Mouse (Mus musculus) midbrain, embryonic 11.5 days (tissue): ENCODE measurements around the gene Mapk12. TPM values are rescaled to one million over a fixed set of nuclear protein-coding genes. Genes with fewer than 3 reads are reported as not detected.

Source experiments
- ATAC-seq: fragments of 200-750 bp; cut with Nextera tagmentation; 2 replicates; pipeline ENCODE4 v1.8.0; 2017; ENCODE audit warnings: moderate TSS enrichment, moderate library complexity; ENCODE audit not compliant: low FRiP score
- DNase-seq: peaks from one replicate; pipeline ENCODE4 v3.0.0; 2015; ENCODE audit warnings: low spot score; ENCODE audit errors: missing footprints
- H3K27ac ChIP-seq: fragments of 300-500 bp; sonication (generic); 2 replicates; pipeline ENCODE4 v1.5.1; 2014; ENCODE audit warnings: low read depth, low read length
- H3K27me3 ChIP-seq: fragments of 300-500 bp; sonication (generic); 2 replicates; pipeline ENCODE4 v1.6.1; 2014; ENCODE audit warnings: mild to moderate bottlenecking, low read length, moderate library complexity, mixed read lengths; ENCODE audit not compliant: control insufficient read depth, insufficient read depth
- H3K36me3 ChIP-seq: fragments of 300-500 bp; sonication (generic); 2 replicates; pipeline ENCODE4 v1.6.1; 2014; ENCODE audit warnings: mild to moderate bottlenecking, low read length, moderate library complexity, mixed read lengths; ENCODE audit not compliant: control insufficient read depth, insufficient read depth
- H3K4me1 ChIP-seq: fragments of 300-500 bp; sonication (generic); 2 replicates; pipeline ENCODE4 v1.6.1; 2014; ENCODE audit warnings: low read length; ENCODE audit not compliant: control insufficient read depth, insufficient read depth
- H3K4me2 ChIP-seq: fragments of 300-500 bp; sonication (generic); 2 replicates; pipeline ENCODE4 v1.6.1; 2014; ENCODE audit warnings: mild to moderate bottlenecking, moderate library complexity
- H3K4me3 ChIP-seq: fragments of 300-500 bp; sonication (generic); 2 replicates; pipeline ENCODE4 v1.5.1; 2014; ENCODE audit warnings: low read depth, low read length
- H3K9ac ChIP-seq: fragments of 300-500 bp; sonication (generic); 2 replicates; pipeline ENCODE4 v1.6.1; 2014; ENCODE audit warnings: low read length
- H3K9me3 ChIP-seq: fragments of 300-500 bp; sonication (generic); 2 replicates; pipeline ENCODE4 v1.6.1; 2016; ENCODE audit warnings: low read length; ENCODE audit not compliant: control insufficient read depth
- WGBS: fragments of 180-500 bp; shearing (Covaris S2); extraction: QIAGEN DNeasy Blood & Tissue Kit; methylation state at CpG from one replicate; pipeline ENCODE4 v1.1.7; 2014; 5-methylcytosine and 5-hydroxymethylcytosine counted together
- polyA plus RNA-seq: library from polyadenylated mRNA; unstranded; fragments of >200 nt; fragmentation: Nextera tagmentation; extraction: Ambion mirVana; gene quantifications from 2 replicates; pipeline ENCODE4 v1.2.1, GENCODE M21; 2014

Gene Mapk12
- polyA plus RNA-seq, 1 experiment from 2014 or later, result 27.0 TPM

- 45% methylated on average over 5 of the region's 5 CpGs for WGBS
- no peaks in the 10 kb centered on the region for H3K9me3 ChIP-seq
- H3K4me1 ChIP-seq, result no peaks in the 10 kb centered on the region
- peaks cover 51% of the 10 kb centered on the region for H3K36me3 ChIP-seq
- no peak for ATAC-seq
- no peak overlapping the region for H3K9ac ChIP-seq
- no peaks in the 10 kb centered on the region for H3K27me3 ChIP-seq
- no peak overlapping the region for H3K4me3 ChIP-seq
- H3K27ac ChIP-seq, result no peak overlapping the region
- DNase-seq, result no peak
- H3K4me2 ChIP-seq, result no peak overlapping the region
Observed at GRCm38 (mm10) chr15:89102646-89103045, 37.9 kb downstream of the Mapk12 start.

DNA sequence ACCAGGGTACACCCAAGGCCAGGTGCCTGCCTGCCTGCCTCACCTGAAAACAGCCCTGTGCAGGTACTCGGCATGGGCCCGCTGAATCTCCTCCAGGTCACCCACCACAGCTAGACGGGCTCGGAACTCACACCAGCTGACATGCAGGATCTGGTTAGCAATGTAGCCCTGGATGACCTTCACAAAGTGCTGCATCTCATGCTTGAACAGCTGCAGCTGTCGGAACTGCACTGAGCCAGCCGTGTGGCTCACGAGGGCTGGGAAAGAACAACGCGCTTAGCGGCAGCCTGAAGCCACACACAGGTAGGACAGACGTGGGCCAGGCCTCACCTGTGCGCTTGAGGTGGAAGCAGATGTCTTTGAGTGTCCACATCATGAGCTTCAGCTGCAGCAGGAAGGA, 39.7 kb downstream of the Mapk12 start:
- Histone ChIP-seq H3K9me3 (no peaks in the 10 kb centered on the region), H3K27ac (no peak overlapping the region), H3K27me3 (no peaks in the 10 kb centered on the region), H3K4me1 (no peaks in the 10 kb centered on the region), H3K4me3 (no peak overlapping the region), H3K36me3 (peaks cover 57% of the 10 kb centered on the region), H3K9ac (no peak overlapping the region), H3K4me2 (no peak overlapping the region)
- ATAC-seq (no peak), DNase-seq (no peak)
- 94% methylated on average over 12 of the region's 12 CpGs for WGBS

DNA sequence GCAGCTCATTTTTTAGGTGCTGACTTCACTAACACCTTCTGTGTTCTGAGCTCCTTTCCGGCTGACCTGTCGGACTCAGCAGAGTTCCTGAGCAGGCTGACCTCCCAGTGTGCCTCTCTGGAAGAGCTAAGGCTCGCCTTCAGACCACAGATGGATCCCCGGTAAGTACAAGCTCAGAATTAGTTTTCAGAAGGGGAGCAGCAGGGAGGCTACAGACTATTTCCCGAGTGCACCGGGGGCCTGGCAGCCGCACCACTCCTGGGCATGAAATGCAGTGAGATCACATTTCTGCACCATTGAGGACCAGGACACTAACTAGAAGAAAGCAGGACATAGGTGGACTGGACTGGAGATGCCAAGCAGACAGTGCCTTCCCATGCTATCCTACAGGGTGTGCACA, 41.9 kb downstream of the Mapk12 start:
- Histone ChIP-seq H3K36me3 (peaks cover 55% of the 10 kb centered on the region), H3K27me3 (no peaks in the 10 kb centered on the region), H3K4me3 (no peak overlapping the region), H3K9me3 (no peaks in the 10 kb centered on the region), H3K4me2 (no peak overlapping the region), H3K4me1 (no peaks in the 10 kb centered on the region), H3K27ac (no peak overlapping the region), H3K9ac (no peak overlapping the region)
- WGBS, result 89% methylated on average over 7 of the region's 7 CpGs
- no peak for DNase-seq
- ATAC-seq, result no peak

DNA sequence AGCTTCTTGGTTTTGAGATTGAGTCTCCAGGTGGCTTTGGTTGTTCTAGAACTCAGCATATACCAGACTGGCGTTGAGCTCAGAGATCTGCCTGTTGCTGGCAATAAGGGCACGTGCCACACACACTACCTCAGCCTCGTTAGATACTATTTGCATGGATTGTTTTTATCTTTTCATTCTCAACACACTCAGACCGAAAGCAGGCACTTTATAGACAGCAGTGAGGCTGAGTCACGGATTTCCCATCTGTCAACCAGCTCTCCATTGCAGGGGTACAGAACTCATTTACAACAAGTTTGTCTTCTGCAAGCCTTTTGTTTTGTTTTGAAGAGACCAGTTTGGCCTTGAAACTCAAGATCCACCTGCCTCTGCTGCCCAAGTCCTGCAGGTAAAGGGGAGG, 43.1 kb downstream of the Mapk12 start:
- ATAC-seq, result no peak
- Histone ChIP-seq H3K36me3 (peaks cover 57% of the 10 kb centered on the region), H3K27me3 (no peaks in the 10 kb centered on the region), H3K27ac (no peak overlapping the region), H3K4me3 (no peak overlapping the region), H3K9me3 (no peaks in the 10 kb centered on the region), H3K4me2 (no peak overlapping the region), H3K4me1 (no peaks in the 10 kb centered on the region), H3K9ac (no peak overlapping the region)
- WGBS, result 91% methylated on average over 5 of the region's 5 CpGs
- DNase-seq, result no peak

DNA sequence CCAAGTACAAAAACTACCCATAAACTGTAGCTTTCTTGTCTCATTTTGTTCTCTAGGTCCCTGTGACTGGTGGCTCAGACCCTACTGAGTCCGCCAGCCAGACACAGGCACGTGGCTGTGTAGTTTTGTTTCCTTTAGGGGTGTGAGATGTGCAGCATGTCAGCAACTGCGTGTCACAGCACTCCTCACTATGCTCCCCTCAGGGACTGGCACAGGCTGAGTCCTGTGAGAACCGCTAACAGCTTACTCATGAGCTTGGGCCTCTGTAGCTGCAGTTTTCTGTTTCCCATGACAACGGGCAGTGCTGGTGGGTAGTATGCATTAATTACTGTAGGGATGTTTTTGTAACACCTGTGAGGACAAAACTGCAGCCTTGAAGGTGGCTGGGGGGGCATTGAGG, 48.3 kb downstream of the Mapk12 start:
- no peak overlapping the region for H3K4me3 ChIP-seq
- H3K9me3 ChIP-seq, result no peaks in the 10 kb centered on the region
- H3K9ac ChIP-seq, result no peak overlapping the region
- ATAC-seq (no peak), DNase-seq (no peak)
- peaks cover 10% of the 10 kb centered on the region for H3K4me1 ChIP-seq
- 87% methylated on average over 5 of the region's 5 CpGs for WGBS
- H3K4me2 ChIP-seq, result no peak overlapping the region
- peaks cover 21% of the 10 kb centered on the region for H3K36me3 ChIP-seq
- H3K27ac ChIP-seq, result no peak overlapping the region
- no peaks in the 10 kb centered on the region for H3K27me3 ChIP-seq

DNA sequence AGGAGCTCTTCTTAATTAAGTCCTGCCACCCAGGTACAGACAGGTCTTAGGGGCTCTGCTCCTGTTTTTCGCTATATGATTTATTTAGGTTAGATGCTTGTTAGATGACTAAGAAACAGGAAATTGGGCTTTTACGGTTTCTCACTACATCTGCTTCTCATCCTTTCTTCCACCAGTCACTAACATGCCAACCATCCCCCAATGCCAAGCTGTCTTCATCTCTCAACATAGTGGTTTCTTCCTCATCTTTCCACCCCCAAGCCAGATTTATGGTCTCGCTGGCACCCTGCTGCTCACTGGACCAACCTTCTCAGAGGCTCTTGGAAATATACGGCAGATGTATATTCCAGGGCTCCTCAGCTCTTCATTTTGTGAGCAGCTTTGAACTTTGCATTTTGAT, 49.8 kb downstream of the Mapk12 start:
- Histone ChIP-seq H3K9ac (no peak overlapping the region), H3K27ac (no peak overlapping the region), H3K4me2 (no peak overlapping the region), H3K4me1 (peaks cover 10% of the 10 kb centered on the region), H3K36me3 (peaks cover 17% of the 10 kb centered on the region), H3K27me3 (no peaks in the 10 kb centered on the region), H3K9me3 (no peaks in the 10 kb centered on the region), H3K4me3 (no peak overlapping the region)
- no peak for DNase-seq
- 88% methylated on average over 4 of the region's 4 CpGs for WGBS
- no peak for ATAC-seq

DNA sequence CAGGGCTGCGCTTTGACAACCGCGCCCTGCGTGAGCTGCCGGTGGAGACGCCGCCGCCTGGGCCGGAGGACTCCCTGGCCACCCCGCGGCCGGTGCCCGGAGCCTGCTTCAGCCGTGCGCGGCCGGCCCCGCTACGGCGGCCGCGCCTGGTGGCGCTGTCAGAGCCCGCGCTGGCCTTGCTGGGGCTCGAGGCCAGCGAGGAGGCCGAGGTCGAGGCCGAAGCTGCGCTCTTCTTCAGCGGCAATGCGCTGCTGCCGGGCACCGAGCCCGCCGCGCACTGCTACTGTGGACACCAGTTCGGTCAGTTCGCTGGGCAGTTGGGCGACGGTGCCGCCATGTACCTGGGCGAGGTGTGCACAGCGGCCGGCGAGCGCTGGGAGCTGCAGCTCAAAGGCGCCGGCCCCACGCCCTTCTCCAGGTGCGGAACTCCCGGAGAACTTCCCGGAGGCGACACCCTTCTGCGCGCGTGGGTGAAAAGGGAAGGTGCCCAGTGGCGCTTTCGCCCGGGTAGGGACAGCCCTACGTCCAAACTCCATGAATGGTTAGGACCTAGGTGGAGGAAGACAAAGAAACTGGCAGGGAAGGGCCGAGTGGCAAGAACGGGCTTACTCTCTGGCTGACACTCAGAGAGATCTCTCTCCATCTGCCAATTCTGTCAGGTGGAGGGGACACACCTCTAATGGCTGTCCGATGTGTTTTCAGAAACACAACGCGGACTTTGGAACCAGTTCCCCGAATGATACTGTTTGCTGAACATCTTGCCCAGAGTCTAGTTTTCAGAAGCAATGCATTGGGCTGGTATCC, 51.1 kb downstream of the Mapk12 start:
- Histone ChIP-seq H3K27me3 (no peaks in the 10 kb centered on the region), H3K4me3 (peak overlapping the region; percentile 97), H3K9me3 (no peaks in the 10 kb centered on the region), H3K4me2 (peak overlapping the region; percentile 100), H3K27ac (peak overlapping the region; percentile 40; the same call in 1 of the 2 replicates), H3K9ac (peak overlapping the region; percentile 92), H3K4me1 (peaks cover 10% of the 10 kb centered on the region), H3K36me3 (peaks cover 17% of the 10 kb centered on the region)
- ATAC-seq (peak; percentile 69), DNase-seq (no peak)
- WGBS, result 3% methylated on average over 68 of the region's 68 CpGs

DNA sequence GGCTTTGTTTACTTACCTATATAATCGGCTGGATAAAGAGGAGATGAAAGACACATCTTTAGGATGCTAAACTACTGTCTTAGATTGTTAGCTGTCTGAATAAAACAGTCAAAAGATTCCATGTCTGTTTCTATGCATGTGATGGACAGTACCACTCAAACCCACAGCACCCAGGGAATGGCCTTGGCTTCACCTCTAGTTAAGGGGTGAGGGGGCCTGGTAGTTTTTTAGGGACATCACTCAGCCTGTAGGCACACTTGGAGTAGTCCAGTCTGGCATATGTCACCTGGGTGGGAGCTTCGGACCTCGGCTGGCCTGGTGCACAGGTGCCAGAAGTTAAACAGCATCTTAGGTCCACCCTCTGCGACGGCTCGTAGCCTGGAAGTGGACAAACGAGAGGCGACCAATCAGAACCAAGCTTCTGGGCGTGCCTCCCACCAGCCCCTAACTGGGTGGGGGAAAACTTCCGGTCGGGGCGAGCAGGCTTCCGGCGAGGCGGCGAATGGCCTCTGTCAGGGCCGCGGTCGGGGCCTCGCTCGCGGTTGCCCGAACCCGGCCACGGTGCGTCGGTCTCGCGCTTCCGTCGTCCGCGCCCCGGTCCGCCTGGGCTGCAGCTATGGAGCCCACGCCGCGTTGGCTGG, 51.8 kb downstream of the Mapk12 start, which contains the start of gene Selenoo:
Gene Selenoo, plus strand, starts transcription at position 478 of the 641 bp plus-strand sequence.
- H3K36me3 ChIP-seq, result peaks cover 17% of the 10 kb centered on the region
- no peaks in the 10 kb centered on the region for H3K27me3 ChIP-seq
- H3K27ac ChIP-seq, result peak within 1 kb of the TSS; percentile 40; the same call in 1 of the 2 replicates
- peak within 1 kb of the TSS; percentile 97 for H3K4me3 ChIP-seq
- DNase-seq (peak; percentile 98), ATAC-seq (peak; percentile 96)
- H3K4me2 ChIP-seq, result peak within 1 kb of the TSS; percentile 100
- H3K9ac ChIP-seq, result peak within 1 kb of the TSS; percentile 92
- no peaks in the 10 kb centered on the region for H3K9me3 ChIP-seq
- H3K4me1 ChIP-seq, result peaks cover 10% of the 10 kb centered on the region
- 2% methylated on average over 38 of the region's 38 CpGs for WGBS

DNA sequence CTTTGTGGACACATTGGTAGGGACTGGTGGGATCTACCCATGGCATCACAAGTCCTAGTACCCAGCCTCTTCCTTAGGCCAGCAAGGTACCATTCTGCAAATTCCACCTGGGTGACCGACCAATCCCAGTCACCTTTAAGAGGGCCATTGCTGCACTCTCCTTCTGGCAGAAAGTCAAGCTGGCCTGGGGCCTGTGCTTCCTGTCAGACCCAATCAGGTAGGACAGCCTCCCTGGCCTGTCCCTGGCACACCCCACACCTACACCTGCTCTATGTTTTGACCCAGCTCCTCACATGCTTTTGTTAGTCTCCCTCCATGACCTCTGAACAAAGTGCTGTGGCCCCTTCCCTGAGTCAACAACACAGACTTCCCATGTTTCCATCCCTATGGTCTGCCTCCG, 55.7 kb downstream of the Mapk12 start:
- H3K27ac ChIP-seq, result no peak overlapping the region
- H3K4me3 ChIP-seq, result no peak overlapping the region
- H3K4me2 ChIP-seq, result no peak overlapping the region
- H3K27me3 ChIP-seq, result no peaks in the 10 kb centered on the region
- peaks cover 7% of the 10 kb centered on the region for H3K4me1 ChIP-seq
- H3K36me3 ChIP-seq, result peaks cover 16% of the 10 kb centered on the region; the same call in 1 of the 2 replicates
- no peak overlapping the region for H3K9ac ChIP-seq
- 95% methylated on average over 2 of the region's 2 CpGs for WGBS
- DNase-seq (no peak), ATAC-seq (no peak)
- no peaks in the 10 kb centered on the region for H3K9me3 ChIP-seq
